Comparison of ENCODE assay signal across 8 mouse cellular contexts in the genomic region with DNA sequence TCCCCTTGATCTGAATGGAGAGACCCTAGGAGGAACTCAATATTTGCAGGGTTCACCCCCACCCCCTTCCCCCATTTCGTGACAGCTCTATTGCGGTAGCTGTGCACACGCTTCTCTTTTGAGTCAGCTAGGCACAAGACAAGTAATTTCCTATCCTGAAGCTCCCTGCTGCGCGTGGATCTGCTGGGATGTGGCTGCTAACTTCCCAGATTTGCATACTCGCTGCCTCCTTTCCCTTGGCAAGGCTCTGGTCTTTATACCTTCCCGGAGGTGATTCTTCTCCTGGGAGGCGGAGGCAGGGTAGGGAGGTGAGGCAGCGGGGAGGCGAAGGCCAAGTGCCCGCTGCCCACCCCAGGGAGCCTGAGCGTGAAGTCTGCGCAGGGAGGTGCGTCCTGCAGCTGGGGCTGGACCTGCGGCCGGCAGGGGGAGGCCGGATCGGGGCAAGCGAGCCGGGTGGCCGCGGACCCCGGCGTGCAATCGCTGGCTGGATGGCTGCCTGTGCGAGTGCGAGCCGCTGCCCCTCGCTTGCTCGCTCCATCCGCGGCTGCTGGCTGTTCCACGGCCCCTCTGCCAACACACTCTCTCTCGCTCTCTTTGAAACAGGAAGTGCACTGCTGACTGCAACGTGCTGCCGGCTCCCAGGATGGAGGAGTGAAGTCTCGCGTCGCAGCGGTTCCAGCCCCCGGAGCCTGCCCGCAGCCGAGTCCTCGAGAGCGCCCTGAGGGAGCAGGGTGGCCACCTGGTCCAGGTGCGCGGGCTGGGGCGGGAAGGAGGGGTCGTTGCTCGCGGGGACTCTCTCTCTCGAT. TPM values are rescaled to one million over a fixed set of nuclear protein-coding genes. Genes with fewer than 3 reads are reported as not detected.
DNase-seq lines count a peak whose midpoint lies in the region; ATAC-seq lines count a peak whose summit lies in the region.

No protein-coding gene starts in this region.

- H3K27me3 ChIP-seq in intestine, embryonic 16.5 days (replicated peaks; ENCODE audit: control insufficient read depth, insufficient read depth, low read length) = no peaks in the 10 kb centered on the region
- H3K27me3 ChIP-seq in liver, embryonic 16.5 days (ENCODE audit: control insufficient read depth, insufficient read depth, low read depth, low read length) = no peaks in the 10 kb centered on the region

- peak overlapping the region; percentile 87 for H3K27ac ChIP-seq in intestine, embryonic 16.5 days (ENCODE audit: low read length)
- H3K27ac ChIP-seq in liver, embryonic 16.5 days (ENCODE audit: low read length) = peak overlapping the region; percentile 41

- H3K36me3 ChIP-seq in intestine, embryonic 16.5 days (ENCODE audit: control insufficient read depth, insufficient read depth, low read length) = peaks cover 3% of the 10 kb centered on the region; the same call in 1 of the 2 replicates
- H3K36me3 ChIP-seq in liver, embryonic 16.5 days (ENCODE audit: control insufficient read depth, insufficient read depth) = no peaks in the 10 kb centered on the region

- peak; percentile 69 for ATAC-seq in granulocyte monocyte progenitor cell, adult 5-6 weeks (replicated peaks; ENCODE audit: poor library complexity, severe bottlenecking)
- peak; percentile 81 for ATAC-seq in intestine, embryonic 16.5 days
- peak; percentile 71 for ATAC-seq in liver, embryonic 16.5 days (ENCODE audit: low read depth)

- DNase-seq in urinary bladder, adult 18-20 months (ENCODE audit: low spot score in 2 of 2) = peak; percentile 20 to 67
- DNase-seq in urinary bladder, postnatal 10 days (ENCODE audit: low spot score) = no peak
- DNase-seq in embryo, embryonic 10 days (ENCODE audit: low spot score) = peak; percentile 74
- peak; percentile 61 for DNase-seq in neural tube, embryonic 10.5 days (ENCODE audit: extremely low spot score, low spot score)
- DNase-seq in testis, postnatal 10 days (ENCODE audit: low spot score) = peak; percentile 64

- no peaks in the 10 kb centered on the region for H3K9me3 ChIP-seq in intestine, embryonic 16.5 days (ENCODE audit: control insufficient read depth, low read length)
- no peaks in the 10 kb centered on the region for H3K9me3 ChIP-seq in liver, embryonic 16.5 days (replicated peaks; ENCODE audit: control insufficient read depth, low read length)

- WGBS in intestine, embryonic 16.5 days = 3% methylated on average over 52 of the region's 52 CpGs
- under 1% methylated on average over 52 of the region's 52 CpGs for WGBS in liver, embryonic 16.5 days (ENCODE audit: insufficient replicate concordance)

- peaks cover 10% of the 10 kb centered on the region for H3K4me1 ChIP-seq in intestine, embryonic 16.5 days (ENCODE audit: control insufficient read depth, insufficient read depth, low read length)
- H3K4me1 ChIP-seq in liver, embryonic 16.5 days (ENCODE audit: control insufficient read depth, low read depth, low read length) = peaks cover 35% of the 10 kb centered on the region

- H3K4me3 ChIP-seq in intestine, embryonic 16.5 days (ENCODE audit: low read length) = peak overlapping the region; percentile 67
- H3K4me3 ChIP-seq in liver, embryonic 16.5 days (ENCODE audit: low read depth, low read length) = peak overlapping the region; percentile 78

- H3K4me2 ChIP-seq in intestine, embryonic 16.5 days (ENCODE audit: low read depth, low read length) = peak overlapping the region; percentile 98
- H3K4me2 ChIP-seq in liver, embryonic 16.5 days (ENCODE audit: low read depth, low read length) = peak overlapping the region; percentile 97

- peak overlapping the region; percentile 77 for H3K9ac ChIP-seq in intestine, embryonic 16.5 days (ENCODE audit: low read depth, low read length)
- H3K9ac ChIP-seq in liver, embryonic 16.5 days (ENCODE audit: low read depth, low read length) = peak overlapping the region; percentile 75

RNA-seq across cellular contexts. Expression of a gene that starts 32.1 kb away (rescaled TPM):
- total RNA-seq in granulocyte monocyte progenitor cell, adult 5-6 weeks (2014; fragmentation: Nextera tagmentation) = 44.6 and 45.0 TPM in 2 replicates
- total RNA-seq in granulocyte monocyte progenitor cell, adult 5-6 weeks (2017) = 15.5 and 15.7 TPM in 2 replicates
- polyA plus RNA-seq in intestine, embryonic 16.5 days (2015; fragmentation: Nextera tagmentation; extraction: Ambion mirVana) = 8.9 and 10.9 TPM in 2 replicates
- 7.2 and 8.0 TPM in 2 replicates for polyA plus RNA-seq in liver, embryonic 16.5 days (2015; fragmentation: Nextera tagmentation; extraction: Ambion mirVana)
